Mouse (Mus musculus): ENCODE measurements around the gene Atg7.
"Not testable (repeated sequence)": the region's sequence is repeated elsewhere in the genome, so short reads cannot be mapped to it uniquely, and the experiment has no call there.

Atg7 gene

DNA sequence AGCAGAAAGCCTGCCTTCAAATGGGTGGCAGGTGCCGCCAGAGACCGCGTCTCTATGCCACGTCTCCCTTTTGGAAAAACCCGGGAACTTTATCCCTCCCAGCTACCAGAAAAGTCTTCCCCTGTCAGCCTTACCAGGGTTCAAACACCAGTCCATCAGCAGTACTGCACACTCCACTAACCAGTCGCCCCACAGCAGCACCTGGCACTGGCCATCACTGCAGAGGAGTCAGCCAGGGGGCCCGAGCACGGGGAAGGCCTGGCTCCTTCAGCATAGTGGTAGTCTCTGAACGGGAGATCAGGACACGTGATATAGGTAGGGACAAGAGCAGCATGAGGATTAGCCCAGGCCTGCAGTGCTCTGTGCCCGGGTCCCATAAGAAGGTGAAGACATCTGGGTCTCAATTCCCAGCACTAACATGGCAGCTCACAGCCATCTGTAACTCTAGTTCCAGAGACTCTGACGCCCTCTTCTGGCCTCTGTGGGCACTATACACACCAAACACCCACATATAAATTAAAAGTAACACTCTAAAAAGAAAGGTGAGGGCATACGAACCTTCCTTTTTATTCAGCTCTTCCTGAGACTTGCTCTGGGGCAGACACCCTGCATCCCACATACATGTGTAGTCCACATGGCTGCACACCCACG is 228.2 kb downstream of the Atg7 start:
- in situ Hi-C loops (cut with MboI, MseI) = loop anchor here in 1 of 2 experiments (5.0 kb wide), 1 partner anchor 46 kb away; no protein-coding TSS in a partner anchor

DNA sequence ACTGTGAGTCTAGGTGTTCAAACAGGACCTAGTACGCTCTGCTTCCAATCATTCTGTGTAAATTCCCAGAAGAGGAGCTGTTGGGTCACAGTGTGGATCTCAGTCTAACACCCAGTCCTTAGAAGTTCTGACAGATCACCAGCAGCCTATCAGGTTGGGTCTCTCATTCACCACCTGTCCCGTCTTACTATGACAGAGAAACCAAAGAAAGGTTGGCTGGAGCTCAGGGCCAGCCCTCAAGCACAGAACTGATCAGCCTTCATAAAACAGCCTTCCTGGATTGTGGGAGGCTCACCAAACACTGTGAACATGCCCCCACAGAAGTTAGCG is 230.9 kb downstream of the Atg7 start:
- in situ Hi-C loops (cut with MboI, MseI) = loop anchor here in 1 of 2 experiments (5.0 kb wide), 1 partner anchor 44 kb away; no protein-coding TSS in a partner anchor

DNA sequence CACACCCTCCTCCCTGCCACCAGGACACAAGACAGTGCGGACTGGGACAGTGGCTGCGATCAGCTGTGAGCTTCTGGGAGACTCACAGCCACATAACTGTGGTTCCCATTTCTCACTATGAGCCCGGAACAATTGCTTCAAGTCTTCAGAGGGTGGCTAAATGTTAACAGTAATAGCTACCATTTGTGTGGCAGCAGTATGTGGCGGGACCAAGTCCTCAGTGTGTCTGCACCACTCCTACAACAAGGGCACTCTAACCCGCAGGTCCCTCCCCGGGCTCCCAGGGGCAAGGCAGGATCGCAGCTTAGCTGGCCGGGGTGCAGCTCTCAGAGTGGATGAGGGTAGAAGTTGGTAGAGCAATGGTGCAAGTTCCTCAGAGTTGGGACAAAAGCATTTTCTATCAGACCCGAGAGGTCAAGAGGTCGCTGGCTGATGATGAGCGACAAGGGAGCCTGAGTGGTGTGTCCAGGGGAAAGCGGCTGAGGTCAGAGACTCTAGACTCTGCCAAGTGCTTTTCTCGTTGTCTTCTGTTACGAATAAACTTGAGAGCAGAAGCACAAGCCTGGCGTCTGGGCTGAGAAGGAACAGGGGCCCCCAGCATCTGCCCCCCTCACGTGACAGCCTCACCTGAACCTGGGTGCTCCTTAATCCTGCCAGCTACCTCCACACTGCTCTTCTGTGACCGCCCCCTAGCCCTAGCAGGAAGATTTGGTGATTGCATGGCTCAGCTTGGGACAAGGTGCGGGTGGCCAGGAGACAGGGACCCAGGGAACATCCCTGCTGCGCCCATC is 231.4 kb downstream of the Atg7 start:
- in situ Hi-C loops (cut with MboI, MseI) = loop anchor here in 1 of 2 experiments (5.0 kb wide), 1 partner anchor 43 kb away; no protein-coding TSS in a partner anchor

DNA sequence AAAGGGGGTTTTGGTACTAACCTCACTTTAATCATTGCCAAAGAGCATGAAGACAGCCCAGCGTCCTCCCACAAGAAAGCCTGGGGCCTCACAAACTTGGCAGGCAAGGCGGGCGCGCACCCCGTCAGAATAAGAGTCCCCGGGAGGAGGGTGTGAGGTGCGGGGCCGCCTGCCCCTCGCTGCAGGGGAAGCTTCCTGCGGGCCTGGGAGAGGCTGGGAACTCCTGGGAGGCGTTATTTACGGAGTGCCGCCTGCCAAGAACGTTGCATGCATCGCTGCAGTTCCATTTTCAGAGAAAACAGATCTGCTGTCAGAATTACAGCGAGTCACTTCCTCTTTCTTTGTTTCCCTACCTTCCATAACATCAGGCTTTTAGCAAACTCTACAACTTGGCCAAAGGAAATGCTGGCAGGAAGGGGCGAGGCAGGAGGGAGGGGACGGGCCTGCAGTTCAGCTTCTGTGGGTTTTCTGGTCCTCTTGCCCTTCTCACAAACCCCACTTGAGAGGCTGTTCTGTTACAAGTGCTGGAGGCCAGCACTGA is 232.2 kb downstream of the Atg7 start:
- in situ Hi-C loops (cut with MboI, MseI) = no loop called here

DNA sequence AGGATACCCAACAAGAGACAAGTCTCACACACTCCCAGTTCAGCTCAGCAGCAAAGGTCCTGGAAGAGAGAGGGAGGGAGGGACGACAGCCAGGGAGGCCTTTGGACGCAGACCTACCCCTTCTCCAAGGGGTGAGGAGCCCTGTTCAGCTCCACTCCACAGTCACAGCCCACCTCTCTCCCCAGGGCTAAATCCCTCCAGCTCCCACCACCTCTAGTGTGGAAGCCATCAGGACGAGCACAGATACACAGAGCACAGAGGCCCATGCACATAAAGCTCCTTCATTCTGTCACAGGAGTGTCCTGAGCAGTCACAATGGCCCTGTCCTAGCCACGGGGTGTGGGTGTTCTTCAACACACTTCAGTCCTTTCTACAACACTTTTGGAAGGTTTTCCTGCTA is 233.1 kb downstream of the Atg7 start:
- in situ Hi-C loops (cut with MboI, MseI) = no loop called here

DNA sequence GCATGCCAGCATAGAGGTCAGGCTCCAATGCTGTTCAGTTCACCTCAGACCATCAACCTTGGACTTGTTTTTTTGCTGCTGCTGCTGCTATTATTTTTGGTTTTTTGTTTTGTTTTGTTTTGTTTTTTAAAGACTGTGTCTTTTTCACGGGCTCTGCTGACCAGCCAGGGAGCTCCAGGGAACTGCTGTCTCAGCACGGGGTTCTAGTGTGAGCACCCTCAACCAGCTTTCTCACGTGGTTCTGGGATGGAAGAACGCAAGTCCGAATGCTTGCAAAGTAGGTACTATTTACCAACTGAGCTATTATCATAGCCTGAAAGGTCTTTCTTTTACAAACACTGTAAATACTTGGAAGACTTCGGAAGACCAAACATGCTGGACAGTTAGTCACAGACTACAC is 233.6 kb downstream of the Atg7 start:
- in situ Hi-C loops (cut with MboI, MseI) = no loop called here

DNA sequence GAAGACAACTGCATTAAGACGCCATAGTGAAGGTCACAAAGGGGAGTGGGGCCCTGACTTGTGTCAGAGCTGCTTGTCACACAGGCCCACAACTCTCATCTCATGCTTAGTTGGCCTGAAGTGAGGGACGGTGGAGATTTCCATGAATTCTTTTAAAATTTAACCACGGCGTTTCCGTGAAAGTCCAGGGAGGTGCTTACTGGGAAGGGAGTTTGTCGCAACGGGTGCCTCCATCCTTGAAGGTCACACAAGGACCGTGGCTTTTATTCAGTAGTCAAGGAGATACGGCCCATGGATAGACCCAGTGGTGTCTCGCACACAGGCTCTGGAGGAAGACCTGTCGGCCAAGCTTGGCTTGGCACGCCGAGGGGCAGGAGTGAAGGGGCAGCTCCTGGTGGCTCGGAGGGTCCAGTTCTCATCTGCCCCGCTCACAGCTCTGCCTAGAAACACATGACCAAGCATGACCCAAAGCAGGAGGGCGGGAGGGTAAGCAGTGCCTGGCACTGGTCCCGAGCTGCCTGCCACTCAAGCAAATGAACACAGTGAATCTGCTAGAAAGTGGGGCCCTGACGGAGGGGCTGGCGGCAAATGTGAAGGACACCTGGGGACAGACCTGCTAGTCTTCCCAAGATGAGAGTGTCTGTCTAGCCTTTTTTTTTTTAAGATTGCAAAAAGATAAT is 236.1 kb downstream of the Atg7 start:
- in situ Hi-C loops (cut with MboI, MseI) = no loop called here

DNA sequence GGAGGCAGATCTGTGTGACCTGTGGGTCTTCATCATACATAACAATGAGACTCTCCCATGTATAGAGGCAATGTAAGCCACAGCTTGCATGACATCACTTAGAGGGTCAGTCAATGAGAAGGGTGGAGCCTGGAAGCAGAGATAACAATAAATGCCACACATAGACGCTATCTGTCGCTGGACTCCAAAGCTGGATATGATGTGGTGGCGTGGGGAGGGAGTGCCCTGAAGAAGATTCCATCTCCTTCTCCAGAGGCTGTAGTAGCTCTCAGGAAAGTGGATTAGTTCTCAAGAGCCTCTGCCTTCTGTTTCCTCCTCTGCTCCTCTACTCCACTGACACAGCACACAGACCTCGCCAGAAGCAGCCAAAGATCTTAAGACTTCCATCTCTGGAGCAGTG is 237.9 kb downstream of the Atg7 start:
- in situ Hi-C loops (cut with MboI, MseI) = no loop called here

DNA sequence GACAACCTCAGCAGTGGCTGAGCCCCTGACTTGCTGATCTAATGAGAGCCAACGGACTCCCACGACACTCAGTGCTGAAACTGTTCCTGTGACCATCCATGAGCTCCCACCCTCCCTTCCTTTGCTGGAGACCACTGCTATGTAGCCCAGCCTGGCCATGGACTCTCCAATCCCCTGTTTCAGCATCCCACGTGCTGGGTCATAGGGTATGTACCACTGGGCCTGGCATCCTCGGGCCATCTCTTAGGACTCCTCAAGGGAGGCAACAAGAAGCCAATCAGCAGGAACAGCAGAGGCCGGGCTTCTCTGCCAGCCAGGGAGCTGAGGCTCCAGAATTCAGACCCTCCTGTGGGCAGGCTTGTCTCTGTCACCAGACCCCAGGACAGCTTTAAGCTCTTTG is 239.3 kb downstream of the Atg7 start:
- in situ Hi-C loops (cut with MboI, MseI) = no loop called here

DNA sequence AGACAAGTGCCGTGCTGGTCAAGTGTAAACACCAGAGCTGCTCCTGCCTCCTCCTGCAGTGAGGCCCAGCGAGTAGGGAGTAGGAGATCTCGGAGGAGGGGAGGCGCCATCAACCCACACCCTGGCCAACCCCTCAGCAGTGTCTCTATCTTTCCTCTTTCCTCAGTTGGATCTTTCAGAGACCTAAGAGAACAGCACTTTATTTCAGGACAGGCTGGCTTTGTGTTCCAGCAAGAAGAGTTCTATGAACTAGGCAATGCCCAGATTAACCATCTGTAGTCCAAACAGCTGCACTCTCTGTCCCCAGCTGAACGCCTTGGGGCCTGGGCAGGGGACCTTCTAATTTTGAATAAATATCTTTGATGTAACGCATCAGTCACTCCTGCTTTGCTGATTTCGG is 239.8 kb downstream of the Atg7 start:
- in situ Hi-C loops (cut with MboI, MseI) = no loop called here

DNA sequence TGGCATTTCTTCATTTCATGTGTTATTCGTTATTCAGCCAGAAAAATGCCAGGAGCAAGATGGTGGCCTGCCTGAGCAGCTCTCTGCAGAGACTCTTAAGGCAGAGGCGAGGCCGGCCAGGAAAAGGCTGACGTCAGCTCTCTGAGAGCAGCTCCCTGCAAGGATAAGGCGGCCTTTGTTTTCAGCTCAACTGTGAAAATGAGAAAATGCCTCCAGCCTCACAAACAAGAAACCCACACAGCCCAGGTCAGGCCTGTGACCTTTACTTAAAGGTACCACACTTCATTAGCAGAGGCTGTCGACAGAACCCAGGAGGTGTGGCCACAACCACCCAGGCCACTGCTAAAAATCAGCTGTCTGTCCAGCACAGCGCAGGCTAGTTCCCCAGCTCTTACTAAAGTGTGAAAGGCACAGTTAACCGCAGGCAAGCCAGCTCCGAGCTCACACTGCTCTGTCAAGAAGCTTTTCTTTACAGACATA is 240.4 kb downstream of the Atg7 start:
- in situ Hi-C loops (cut with MboI, MseI) = no loop called here

DNA sequence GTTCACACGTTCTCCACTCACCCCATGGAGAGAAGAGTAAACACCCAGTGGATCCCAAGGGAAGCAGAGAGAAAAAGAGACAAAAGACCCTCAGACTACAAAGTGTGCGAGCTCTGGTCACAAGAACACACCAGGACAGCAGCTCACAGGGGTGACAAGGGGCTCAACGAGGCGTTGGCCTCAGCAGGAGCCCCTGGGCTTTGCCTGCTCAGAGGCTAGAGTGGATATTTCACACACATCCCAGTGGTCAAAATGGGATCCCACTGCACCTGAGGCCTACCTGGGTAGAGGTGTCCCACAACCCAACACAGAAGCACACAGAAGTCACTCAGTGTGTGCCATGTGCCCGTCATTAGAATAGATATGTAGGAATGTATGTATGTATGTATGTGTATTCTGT is 242.2 kb downstream of the Atg7 start:
- in situ Hi-C loops (cut with MboI, MseI) = no loop called here

DNA sequence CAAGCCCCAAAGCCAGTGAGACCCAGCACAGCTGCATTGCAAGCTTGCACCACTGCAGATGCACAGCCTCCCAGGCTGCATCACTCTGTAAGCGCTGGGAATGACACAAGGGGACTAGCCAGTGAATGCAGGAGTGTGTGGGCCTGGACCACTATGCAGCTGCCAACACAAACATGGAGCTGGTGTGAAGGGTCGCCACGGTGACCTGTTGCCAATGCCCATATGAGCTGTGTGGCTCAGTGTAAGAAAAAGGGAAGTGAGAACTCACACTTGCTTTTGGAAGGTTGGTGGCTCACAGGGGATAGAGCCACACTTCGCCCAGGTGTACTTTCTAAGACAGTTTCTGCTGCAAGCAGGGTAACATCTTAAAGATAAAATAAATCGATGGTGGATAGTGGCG is 243.1 kb downstream of the Atg7 start:
- in situ Hi-C loops (cut with MboI, MseI) = no loop called here

DNA sequence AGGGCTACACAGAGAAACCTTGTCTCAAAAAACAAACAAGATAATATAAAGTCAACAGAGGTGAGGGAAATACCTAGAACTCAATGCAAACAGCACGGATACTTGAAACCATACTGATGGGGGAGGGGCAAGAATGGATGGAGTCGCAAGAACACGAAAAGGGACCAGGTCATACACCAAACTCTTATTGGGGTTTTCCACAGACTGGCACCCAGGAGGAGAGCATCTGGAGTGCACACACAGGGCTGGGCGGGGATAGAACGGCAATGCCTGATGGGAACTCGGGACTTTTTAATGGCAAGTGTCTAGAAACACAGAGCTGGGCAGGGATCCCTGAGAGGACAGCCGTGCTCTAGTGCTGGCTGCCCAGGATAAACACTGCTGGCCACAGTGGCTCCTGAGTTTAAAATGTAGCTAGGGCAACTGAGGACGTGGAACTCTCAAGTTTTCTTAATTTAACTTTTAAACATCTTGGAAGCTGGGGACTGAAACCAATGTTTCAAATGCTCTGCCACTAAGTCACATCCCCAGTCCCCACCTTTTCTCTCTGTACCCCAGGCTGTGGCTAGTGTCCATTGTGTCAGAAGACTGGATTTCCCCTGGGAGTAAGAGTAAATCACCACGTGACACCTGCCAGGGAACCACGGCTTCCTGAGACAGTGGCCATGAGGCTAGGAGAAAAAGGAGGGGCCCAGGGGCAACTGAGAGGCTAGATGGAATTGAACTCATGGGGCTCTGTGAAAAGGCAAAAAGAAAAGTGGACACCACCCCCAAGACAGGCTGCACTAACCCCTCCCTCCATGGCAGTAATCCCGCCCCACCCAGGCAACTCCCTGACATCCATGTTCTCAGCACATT is 243.8 kb downstream of the Atg7 start:
- in situ Hi-C loops (cut with MboI, MseI) = no loop called here

DNA sequence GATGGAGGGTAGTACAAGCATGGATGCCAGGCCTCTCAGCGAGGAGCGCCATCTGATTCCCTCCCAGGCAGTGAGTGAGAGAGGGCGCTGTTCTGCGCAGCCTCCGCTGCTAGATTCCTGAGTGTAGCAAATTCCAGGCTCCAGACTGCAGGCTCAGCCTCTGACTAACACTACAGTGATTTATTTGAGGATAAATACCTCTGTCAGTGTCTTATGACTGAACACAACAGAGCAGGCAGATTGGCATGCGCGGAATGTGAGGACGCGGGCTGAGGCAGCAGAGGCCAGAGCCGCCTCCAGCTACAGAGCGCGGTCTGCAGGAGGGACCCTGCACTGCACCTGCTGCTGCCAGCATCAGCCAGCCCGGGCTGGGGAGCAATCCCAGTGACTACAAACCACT is 246.0 kb downstream of the Atg7 start:
- in situ Hi-C loops (cut with MboI, MseI) = no loop called here

DNA sequence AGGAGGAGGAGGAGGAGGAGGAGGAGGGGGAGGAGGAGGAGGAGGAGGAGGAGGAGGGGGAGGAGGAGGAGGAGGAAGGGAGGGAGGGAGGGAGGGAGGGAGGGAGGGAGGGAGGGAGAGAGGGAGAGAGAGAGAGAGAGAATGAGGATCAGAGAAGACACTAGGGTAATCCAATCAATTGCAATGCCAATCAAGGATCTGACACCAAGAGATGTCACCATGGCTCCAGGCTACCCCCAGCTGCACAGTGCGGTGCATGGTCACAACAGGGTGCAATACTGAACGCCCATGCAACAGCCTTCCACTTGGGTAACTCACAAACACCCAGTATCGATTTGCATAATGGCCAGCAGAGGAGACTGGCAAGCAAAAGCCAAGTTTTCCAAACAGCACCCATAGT is 247.1 kb downstream of the Atg7 start:
- in situ Hi-C loops (cut with MboI, MseI) = not testable (repeated sequence)

DNA sequence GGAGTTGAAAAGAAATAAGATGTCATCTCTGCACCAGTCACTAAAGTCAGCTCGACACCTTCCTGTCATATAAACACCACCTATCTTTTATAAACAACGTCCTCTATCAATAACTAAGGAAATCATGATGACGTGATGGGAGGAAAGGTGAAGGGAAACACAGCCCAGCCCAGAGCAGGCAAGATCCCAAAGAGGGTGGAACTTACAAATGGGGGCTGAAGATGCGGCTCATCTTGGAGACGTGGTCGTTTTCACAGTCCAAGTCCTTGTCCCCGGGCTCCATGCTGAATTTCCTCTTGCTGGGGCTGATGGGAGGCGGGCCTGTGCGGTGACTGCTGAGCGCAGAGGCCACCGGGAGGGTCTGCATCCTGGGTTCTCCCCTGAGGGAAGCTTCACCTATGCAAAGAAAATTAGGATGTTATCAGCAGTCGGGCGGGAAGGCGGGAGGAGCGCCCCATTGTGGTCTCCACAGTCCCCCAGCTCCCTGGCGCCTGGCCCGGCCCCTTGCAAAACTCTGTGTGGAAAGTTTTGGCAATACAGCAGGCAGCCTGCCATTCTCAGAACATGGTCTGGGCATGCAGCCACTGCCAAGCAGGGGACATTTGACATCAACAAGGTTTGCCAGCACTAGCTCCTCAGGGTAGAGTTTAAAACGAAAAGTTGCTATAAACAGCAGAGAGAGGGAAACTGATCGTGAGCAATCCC is 247.7 kb downstream of the Atg7 start:
- in situ Hi-C loops (cut with MboI, MseI) = no loop called here

DNA sequence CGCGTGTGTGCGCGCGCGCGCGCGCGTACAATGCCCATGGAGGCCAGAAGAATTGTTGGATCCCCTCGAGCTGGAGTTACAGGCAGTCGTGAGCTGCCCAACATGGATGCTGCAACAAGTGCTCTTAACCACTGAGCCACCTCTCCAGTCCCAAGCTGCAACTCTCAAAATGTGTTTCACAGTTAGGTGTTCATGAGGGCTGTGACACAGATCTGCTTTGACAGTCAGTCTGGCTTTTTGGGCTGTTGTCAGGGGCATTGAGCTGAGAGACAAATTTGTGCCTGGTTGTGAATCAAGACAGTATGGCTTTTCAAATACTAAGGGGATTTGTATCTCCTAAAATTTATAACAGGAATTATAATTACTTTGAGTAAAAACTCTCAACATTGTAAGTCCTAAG is 248.4 kb downstream of the Atg7 start:
- in situ Hi-C loops (cut with MboI, MseI) = no loop called here

DNA sequence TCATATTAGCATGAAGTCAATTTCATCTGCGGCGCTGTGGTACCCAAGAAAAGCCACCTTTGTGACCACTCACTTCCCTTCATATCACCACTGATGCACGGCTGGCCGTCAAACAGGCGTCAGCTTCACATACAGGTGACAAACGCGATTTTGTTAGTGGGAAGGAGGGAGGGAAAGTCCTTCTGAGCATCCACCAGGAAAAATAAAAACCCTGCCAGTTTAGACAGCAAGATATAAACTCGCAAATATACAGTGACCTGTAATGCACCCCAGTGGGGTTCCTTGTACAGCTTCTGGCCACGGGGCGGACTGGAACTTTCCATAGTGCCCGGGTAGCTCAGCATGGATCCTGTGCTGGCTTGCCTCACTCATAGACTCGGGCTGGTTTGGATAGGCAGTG is 248.9 kb downstream of the Atg7 start:
- in situ Hi-C loops (cut with MboI, MseI) = no loop called here

DNA sequence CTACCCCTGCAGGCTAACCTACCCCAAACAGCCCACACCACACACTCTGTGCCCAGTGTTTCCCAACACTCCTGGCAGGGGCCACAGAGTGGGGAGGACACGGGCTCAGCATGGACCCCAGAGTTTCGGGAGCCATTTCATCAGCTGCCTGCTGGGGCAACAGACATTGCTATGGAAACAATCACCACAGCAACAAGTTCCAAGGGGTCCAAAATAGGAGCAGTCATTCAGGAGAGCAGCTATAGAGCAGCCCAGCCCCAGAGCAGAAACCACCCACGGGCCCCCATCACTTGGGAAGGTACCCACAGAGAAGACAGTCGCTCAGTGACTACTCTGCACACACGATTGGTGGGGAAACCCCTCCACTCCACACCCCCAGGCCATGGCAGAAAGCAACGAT is 249.5 kb downstream of the Atg7 start:
- in situ Hi-C loops (cut with MboI, MseI) = no loop called here
